Mouse (Mus musculus) midbrain, postnatal 0 days (tissue): ENCODE measurements at regions not wholly inside any gene's neighbourhood (a gene's known extent, or its start where the extent isn't known, plus 50 kb on each side); places are given as distances from the start of the nearest gene placed in this dataset.

Source experiments
- ATAC-seq: fragments of 200-750 bp; cut with Nextera tagmentation; 2 replicates; pipeline ENCODE4 v1.8.0; 2017; ENCODE audit warnings: moderate number of reproducible peaks, mild to moderate bottlenecking, moderate TSS enrichment, moderate library complexity; ENCODE audit not compliant: low FRiP score
- DNase-seq: peaks from one replicate; pipeline ENCODE4 v3.0.0-alpha.2; 2015; ENCODE audit warnings: low spot score
- H3K27ac ChIP-seq: fragments of 300-500 bp; sonication (generic); 2 replicates; pipeline ENCODE4 v1.5.1; 2014; ENCODE audit warnings: low read depth, mild to moderate bottlenecking, low read length, mixed read lengths
- H3K27me3 ChIP-seq: fragments of 300-500 bp; sonication (generic); 2 replicates; pipeline ENCODE4 v1.6.1; 2014; ENCODE audit warnings: low read length, control low read depth, mixed read lengths; ENCODE audit not compliant: insufficient read depth
- H3K36me3 ChIP-seq: fragments of 300-500 bp; sonication (generic); 2 replicates; pipeline ENCODE4 v1.6.1; 2014; ENCODE audit warnings: low read length, control low read depth, mixed read lengths; ENCODE audit not compliant: insufficient read depth
- H3K4me1 ChIP-seq: fragments of 300-500 bp; sonication (generic); 2 replicates; pipeline ENCODE4 v1.6.1; 2014; ENCODE audit warnings: mild to moderate bottlenecking, control low read depth, antibody characterized with exemption, low read length, mixed read lengths; ENCODE audit not compliant: insufficient read depth
- H3K4me2 ChIP-seq: fragments of 300-500 bp; sonication (generic); 2 replicates; pipeline ENCODE4 v1.6.1; 2014; ENCODE audit warnings: low read depth, mild to moderate bottlenecking, low read length, mixed read lengths; ENCODE audit not compliant: poor library complexity, severe bottlenecking
- H3K4me3 ChIP-seq: fragments of 300-500 bp; sonication (generic); 2 replicates; pipeline ENCODE4 v1.5.1; 2014; ENCODE audit warnings: low read depth, mild to moderate bottlenecking, low read length, moderate library complexity
- H3K9ac ChIP-seq: fragments of 300-500 bp; sonication (generic); replicated peaks from 2 replicates; pipeline ENCODE4 v1.6.1; 2014; ENCODE audit warnings: mild to moderate bottlenecking, low read length, moderate library complexity, mixed read lengths; ENCODE audit not compliant: poor library complexity, severe bottlenecking
- H3K9me3 ChIP-seq: fragments of 300-500 bp; sonication (generic); 2 replicates; pipeline ENCODE4 v1.6.1; 2016; ENCODE audit warnings: low read length, control low read depth
- CTCF ChIP-seq: IDR thresholded peaks from 2 replicates; pipeline ENCODE4 v1.5.1; 2016; ENCODE audit warnings: antibody characterized with exemption, mild to moderate bottlenecking
- WGBS: fragments of 180-500 bp; shearing (Covaris S2); extraction: QIAGEN DNeasy Blood & Tissue Kit; methylation state at CpG from one replicate; pipeline ENCODE4 v1.1.7; 2014; 5-methylcytosine and 5-hydroxymethylcytosine counted together

- Histone ChIP-seq H3K9me3 (no peaks in the 10 kb centered on the region), H3K27me3 (no peaks in the 10 kb centered on the region), H3K4me3 (no peak overlapping the region), H3K27ac (no peak overlapping the region), H3K4me1 (0 out of 2 replicates have a peak, but pooled peaks cover 4% of the 10 kb centered on the region), H3K4me2 (no peak overlapping the region), H3K9ac (no peak overlapping the region), H3K36me3 (no peaks in the 10 kb centered on the region)
- no peak for DNase-seq
- no peak for ATAC-seq
- no peak; the same call in 1 of the 2 replicates for TF ChIP-seq CTCF
- 41% methylated on average over 12 of the region's 12 CpGs for WGBS
Observed at GRCm38 (mm10) chr12:71569662-71570061, 260.0 kb downstream of the Dact1 start.

- 88% methylated on average over 2 of the region's 2 CpGs for WGBS
- no peak for DNase-seq
- TF ChIP-seq CTCF: no peak
- H3K4me1 ChIP-seq: 0 out of 2 replicates have a peak, but pooled peaks cover 4% of the 10 kb centered on the region
- ATAC-seq: no peak
- no peaks in the 10 kb centered on the region for H3K9me3 ChIP-seq
- no peak overlapping the region for H3K4me3 ChIP-seq
- H3K9ac ChIP-seq: no peak overlapping the region
- H3K27ac ChIP-seq: no peak overlapping the region
- H3K36me3 ChIP-seq: no peaks in the 10 kb centered on the region
- no peaks in the 10 kb centered on the region for H3K27me3 ChIP-seq
- H3K4me2 ChIP-seq: no peak overlapping the region
Observed at GRCm38 (mm10) chr12:71570116-71570515, 260.4 kb downstream of the Dact1 start.

- Histone ChIP-seq H3K9ac (no peak overlapping the region), H3K27me3 (no peaks in the 10 kb centered on the region), H3K36me3 (no peaks in the 10 kb centered on the region), H3K27ac (no peak overlapping the region), H3K4me2 (no peak overlapping the region), H3K9me3 (no peaks in the 10 kb centered on the region), H3K4me3 (no peak overlapping the region), H3K4me1 (0 out of 2 replicates have a peak, but pooled peaks cover 4% of the 10 kb centered on the region)
- ATAC-seq (no peak), DNase-seq (no peak)
- no peak for TF ChIP-seq CTCF
- WGBS: 26% methylated on average over 14 of the region's 14 CpGs
Observed at GRCm38 (mm10) chr12:71572833-71573446, 257.9 kb upstream of the Daam1 start.

DNA sequence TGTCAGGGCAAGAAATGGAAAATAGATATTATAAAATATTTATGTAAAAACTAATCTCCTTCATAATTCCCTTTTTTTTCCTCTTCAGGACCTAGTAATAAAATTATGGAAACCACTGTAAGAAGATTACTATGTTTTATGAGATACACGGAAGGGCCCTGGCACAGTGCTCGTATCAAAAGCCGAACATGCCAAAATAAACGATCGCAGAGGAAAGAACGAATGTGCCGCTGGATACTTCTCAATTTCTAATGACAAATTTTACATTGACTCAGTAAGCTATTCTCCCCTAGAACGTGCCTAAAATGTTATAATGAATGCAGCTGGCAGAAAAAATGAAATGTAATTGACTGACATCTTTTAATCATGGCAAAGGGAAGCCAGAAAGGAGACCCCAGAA lies 257.4 kb upstream of the Daam1 start:
- H3K27ac ChIP-seq: no peak overlapping the region
- ATAC-seq (no peak), DNase-seq (no peak)
- no peak overlapping the region for H3K4me2 ChIP-seq
- WGBS: 44% methylated on average over 8 of the region's 8 CpGs
- no peaks in the 10 kb centered on the region for H3K27me3 ChIP-seq
- no peaks in the 10 kb centered on the region for H3K36me3 ChIP-seq
- no peaks in the 10 kb centered on the region for H3K9me3 ChIP-seq
- no peak for TF ChIP-seq CTCF
- no peak overlapping the region for H3K4me3 ChIP-seq
- H3K9ac ChIP-seq: no peak overlapping the region
- H3K4me1 ChIP-seq: 0 out of 2 replicates have a peak, but pooled peaks cover 4% of the 10 kb centered on the region

GRCm38 (mm10) chr12:71574685-71575084 lies 256.2 kb upstream of the Daam1 start:
- TF ChIP-seq CTCF: no peak

DNA sequence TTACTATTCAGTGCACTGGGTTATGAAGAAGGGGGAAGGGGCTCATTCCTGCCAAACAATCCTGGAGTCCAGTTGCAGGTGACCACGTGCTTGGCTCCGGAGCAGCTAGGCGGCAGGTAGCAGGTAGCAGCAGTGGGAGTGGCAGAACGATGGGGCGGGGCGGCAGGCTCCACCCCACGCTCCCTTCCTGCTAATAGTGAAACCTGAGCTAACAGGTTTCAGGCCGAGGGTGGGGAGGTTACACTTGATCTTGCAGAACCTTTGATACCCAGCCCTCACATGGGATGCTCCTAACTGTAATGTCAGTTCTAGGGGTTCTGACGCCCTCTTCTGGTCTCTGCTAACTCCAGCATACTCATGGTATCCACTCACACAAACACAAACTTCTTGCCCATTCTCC lies 253.5 kb upstream of the Daam1 start:
- H3K27me3 ChIP-seq: no peaks in the 10 kb centered on the region
- no peak overlapping the region for H3K27ac ChIP-seq
- peak; percentile 71 for TF ChIP-seq CTCF
- peak overlapping the region; percentile 43 for H3K4me2 ChIP-seq
- no peaks in the 10 kb centered on the region for H3K36me3 ChIP-seq
- no peaks in the 10 kb centered on the region for H3K9me3 ChIP-seq
- ATAC-seq (no peak), DNase-seq (peak; percentile 76)
- peak overlapping the region; percentile 7; the same call in 1 of the 2 replicates for H3K4me3 ChIP-seq
- peaks cover 8% of the 10 kb centered on the region; the same call in 1 of the 2 replicates for H3K4me1 ChIP-seq
- WGBS: 12% methylated on average over 9 of the region's 9 CpGs
- H3K9ac ChIP-seq: no peak overlapping the region

More at GRCm38 (mm10) chr12:71574685-71575084, 256.2 kb upstream of the Daam1 start:
- Histone ChIP-seq H3K4me2 (no peak overlapping the region), H3K27ac (no peak overlapping the region), H3K9me3 (no peaks in the 10 kb centered on the region), H3K9ac (no peak overlapping the region), H3K27me3 (no peaks in the 10 kb centered on the region), H3K4me3 (no peak overlapping the region), H3K36me3 (no peaks in the 10 kb centered on the region), H3K4me1 (peaks cover 8% of the 10 kb centered on the region; the same call in 1 of the 2 replicates)
- no peak for DNase-seq
- no peak for ATAC-seq
- 91% methylated on average over 10 of the region's 10 CpGs for WGBS
